Mouse (Mus musculus) C2C12 (cell line): ENCODE results near the gene Fa2h.
A peak's percentile ranks its signal among the peaks of the same experiment; 100 is the strongest.

ENCODE experiments used
- CTCF ChIP-seq: IDR thresholded peaks from one replicate; pipeline ENCODE4 v1.5.1; 2011; ENCODE audit not compliant: control insufficient read depth, insufficient read depth, insufficient read length
- MYOD1 ChIP-seq: IDR thresholded peaks from one replicate; pipeline ENCODE4 v1.6.1; 2011; ENCODE audit warnings: low read depth; ENCODE audit not compliant: control insufficient read depth, insufficient read length
- USF1 ChIP-seq: IDR thresholded peaks from one replicate; pipeline ENCODE4 v1.6.1; 2011; ENCODE audit warnings: low read depth, mild to moderate bottlenecking, control low read depth, moderate library complexity

DNA sequence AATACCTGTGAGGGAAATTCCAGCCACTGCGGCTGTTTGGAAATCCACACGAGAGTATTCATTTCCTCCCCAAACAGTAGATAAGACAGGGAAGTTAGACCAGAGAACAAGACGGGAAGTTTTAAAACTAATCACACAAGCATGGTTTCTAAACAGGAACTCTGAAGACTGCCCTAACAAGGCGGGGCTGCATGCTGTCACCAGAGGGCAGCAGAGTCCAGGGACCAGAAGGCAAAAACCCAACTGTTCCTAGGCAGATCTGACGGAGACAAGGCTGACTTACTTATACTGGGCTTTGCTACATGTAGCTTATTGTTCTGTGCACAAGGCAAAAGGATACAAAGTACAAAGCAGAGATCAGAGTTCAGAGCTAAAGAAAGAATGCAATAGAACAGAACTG is 50.4 kb downstream of the Fa2h start:
- TF ChIP-seq CTCF (peak; percentile 89), USF1 (no peak), MYOD1 (no peak)
